Mouse (Mus musculus): Measurements from ENCODE around the gene Hmgb1. TPM values are rescaled to one million over a fixed set of nuclear protein-coding genes. Genes with fewer than 3 reads are reported as not detected.

The Hmgb1 gene
- total RNA-seq, 2 experiments from 2014 or later, result 665 to 803 TPM

GRCm38 (mm10) chr5:149031199-149031750, 153.0 kb downstream of the Hmgb1 start:
- peak; percentile 93 for ATAC-seq (ENCODE audit: poor library complexity, severe bottlenecking)

DNA sequence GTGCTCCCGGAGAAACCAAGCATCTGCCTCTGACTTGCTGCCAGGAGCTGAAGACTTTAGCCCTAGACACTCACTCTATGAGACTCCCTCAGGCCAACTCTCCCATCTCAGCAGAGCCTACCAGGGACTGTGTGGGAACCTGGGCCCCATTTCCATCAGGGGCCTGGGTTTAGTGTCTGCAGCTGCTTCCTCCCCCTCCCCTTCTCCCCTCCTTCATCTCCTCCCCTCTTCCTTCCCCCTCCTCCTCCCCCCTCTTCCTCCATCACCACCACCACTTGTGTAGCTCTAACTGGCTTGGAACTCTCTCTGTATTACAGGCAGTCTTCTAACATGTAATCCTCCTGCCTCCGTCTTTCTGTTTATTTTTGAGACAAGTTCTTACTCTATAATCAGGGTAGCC, 154.2 kb downstream of the Hmgb1 start:
- no peak for ATAC-seq (ENCODE audit: poor library complexity, severe bottlenecking)

GRCm38 (mm10) chr5:149028394-149028793, 155.9 kb downstream of the Hmgb1 start:
- no peak for ATAC-seq (ENCODE audit: poor library complexity, severe bottlenecking)

GRCm38 (mm10) chr5:149027389-149027788, 156.9 kb downstream of the Hmgb1 start:
- ATAC-seq (ENCODE audit: poor library complexity, severe bottlenecking), result no peak

- ATAC-seq (ENCODE audit: poor library complexity, severe bottlenecking), result peak; percentile 79
These were observed 163.2 kb downstream of the Hmgb1 start for GRCm38 (mm10) chr5:149021120-149021519.

DNA sequence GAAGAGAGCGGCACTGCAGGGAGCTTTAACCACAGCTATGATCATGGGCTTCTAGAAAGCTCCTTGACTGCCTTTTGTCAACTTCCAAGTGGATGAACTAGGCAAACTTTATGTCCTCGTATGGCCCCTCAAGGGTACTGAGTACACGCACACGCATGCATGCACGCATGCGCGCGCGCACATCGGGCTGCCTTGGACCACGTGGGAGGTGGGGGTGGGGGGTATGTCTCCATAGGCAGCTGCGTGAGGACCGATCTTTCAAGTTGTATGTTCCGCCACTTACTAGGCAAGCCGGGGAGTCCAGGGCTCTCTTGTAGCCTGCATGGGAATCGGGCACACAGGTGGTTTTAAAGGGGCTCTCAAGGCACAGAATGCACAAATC, 163.6 kb downstream of the Hmgb1 start:
- ATAC-seq (ENCODE audit: poor library complexity, severe bottlenecking), result no peak

GRCm38 (mm10) chr5:149020059-149020680, 164.1 kb downstream of the Hmgb1 start:
- ATAC-seq (ENCODE audit: poor library complexity, severe bottlenecking), result no peak

- ATAC-seq (ENCODE audit: poor library complexity, severe bottlenecking), result no peak
These were observed 166.4 kb downstream of the Hmgb1 start for GRCm38 (mm10) chr5:149017666-149018415.

- no peak for ATAC-seq (ENCODE audit: poor library complexity, severe bottlenecking)
These were observed 167.1 kb downstream of the Hmgb1 start for GRCm38 (mm10) chr5:149017181-149017580.

DNA sequence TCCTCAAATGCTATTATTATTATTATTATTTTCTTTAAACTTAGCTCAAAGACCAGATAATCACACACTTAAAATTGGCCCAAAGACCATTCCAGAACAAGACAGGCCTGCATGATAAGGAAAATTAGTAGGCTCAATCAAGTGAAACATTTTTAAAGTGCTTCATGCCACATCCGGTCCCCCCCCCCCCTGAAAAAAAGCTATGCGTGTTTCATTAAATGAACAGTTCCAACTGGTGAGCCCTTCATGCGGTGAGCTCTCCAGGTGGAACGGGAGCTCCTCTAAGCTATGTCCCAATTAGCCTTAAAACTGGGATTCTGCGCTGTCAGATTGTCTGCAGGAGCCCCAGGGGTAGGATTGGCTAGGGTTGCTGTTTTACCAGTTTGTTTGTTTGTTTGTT, 168.0 kb downstream of the Hmgb1 start:
- no peak for ATAC-seq (ENCODE audit: poor library complexity, severe bottlenecking)

- peak; percentile 73 for ATAC-seq (ENCODE audit: poor library complexity, severe bottlenecking)
These were observed 168.7 kb downstream of the Hmgb1 start for GRCm38 (mm10) chr5:149015335-149016201.

GRCm38 (mm10) chr5:149014600-149015268, 169.6 kb downstream of the Hmgb1 start:
- no peak for ATAC-seq (ENCODE audit: poor library complexity, severe bottlenecking)

DNA sequence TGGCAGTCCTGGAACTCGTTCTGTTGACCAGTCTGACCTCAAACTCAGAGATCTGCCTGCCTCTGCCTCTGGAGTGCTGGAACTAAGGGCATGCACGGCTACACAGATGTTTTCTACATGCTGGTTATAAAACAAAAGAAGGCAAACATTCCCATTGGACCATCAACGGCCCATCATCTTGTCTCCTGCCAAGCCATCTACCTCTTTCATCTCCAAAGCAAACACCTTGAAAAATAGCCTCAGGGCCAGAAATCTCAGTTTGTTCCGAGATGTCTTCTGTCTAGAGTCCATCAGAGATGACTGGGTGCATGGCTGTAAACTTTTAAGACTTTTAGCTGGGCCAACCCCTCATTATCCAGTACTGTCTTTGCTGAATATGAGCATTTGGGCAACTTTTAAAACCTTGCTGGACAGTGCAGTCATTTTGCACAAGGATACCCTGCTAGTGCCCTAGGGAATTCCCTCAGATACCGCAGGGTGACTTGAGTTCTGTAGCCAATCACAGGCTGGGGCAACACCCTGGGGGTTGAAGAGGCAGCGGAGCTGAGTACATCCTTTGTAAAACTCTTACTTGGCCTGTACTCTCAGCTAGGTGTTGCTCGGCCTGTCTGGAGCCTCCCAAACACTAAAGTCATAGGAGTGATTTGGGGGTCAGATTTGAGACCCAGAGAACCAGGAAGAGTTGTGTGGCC, 170.3 kb downstream of the Hmgb1 start:
- ATAC-seq (ENCODE audit: poor library complexity, severe bottlenecking), result no peak

DNA sequence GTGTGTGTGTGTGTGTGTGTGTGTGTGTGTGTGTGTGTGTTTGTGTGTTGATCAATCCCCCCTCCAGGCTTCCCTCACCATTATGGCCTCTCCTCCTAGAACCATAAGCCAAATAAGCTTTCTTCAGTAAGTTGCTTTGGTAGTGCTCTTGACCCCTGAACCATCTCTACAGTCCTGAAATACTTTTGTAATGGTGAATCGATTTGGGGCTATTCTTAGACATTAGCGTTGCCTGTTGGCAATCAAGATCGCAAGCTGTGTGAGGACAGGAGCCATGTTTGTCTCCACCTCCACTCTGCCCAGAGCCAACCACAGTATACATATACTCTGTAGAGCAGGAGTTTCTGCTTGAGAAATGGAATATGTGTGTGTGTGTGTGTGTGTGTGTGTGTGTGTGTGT, 175.2 kb downstream of the Hmgb1 start:
- no peak for ATAC-seq (ENCODE audit: poor library complexity, severe bottlenecking)

- no peak for ATAC-seq (ENCODE audit: poor library complexity, severe bottlenecking)
These were observed 177.0 kb downstream of the Hmgb1 start for GRCm38 (mm10) chr5:149007295-149007646.

DNA sequence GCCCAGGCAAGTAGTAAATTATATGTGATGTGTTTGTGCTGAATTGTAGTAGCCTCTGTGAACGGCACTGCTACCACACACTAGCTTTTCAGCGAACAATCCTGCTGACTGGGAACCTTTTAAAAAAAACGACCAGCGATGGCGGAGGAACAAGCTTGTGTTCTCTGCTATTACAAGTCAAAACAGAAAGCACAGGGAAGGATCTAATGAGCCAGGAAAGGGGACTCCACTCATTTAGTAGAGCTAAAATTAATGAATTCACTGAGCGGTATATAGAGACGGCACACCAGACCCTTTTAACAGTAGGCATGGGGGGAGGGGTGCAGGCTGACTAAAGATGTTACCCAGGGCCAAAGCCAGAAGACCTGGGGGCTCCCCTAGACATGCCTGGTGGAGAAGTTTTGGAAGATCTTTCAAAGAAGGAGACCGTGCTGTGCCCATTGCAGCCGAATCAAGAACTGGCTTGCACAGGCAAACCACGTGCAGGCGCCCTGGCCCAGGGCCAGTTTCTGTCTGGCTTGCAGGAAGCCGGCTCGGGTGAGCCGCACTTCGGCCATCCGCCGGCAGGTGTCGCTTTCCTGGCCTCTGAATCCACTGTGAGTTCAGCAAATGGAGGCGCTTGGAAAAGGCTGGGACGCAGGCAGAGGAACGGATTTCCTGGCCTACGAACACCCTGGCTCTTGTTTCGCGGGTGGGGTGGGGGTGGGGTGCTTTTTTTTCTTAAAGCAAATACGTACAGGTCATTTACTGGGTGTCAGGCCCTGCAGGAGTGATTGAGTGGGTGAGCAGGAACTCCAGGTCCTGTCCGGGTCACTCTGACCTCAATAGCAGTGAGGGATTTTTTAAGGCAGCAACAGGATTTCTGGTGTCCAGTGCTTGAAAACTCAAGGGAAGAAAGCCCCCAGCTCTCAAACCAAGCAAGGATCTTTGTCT, 177.7 kb downstream of the Hmgb1 start:
- peak; percentile 98 for ATAC-seq (ENCODE audit: poor library complexity, severe bottlenecking)

GRCm38 (mm10) chr5:149005701-149006361, 178.5 kb downstream of the Hmgb1 start:
- peak; percentile 15; the same call in 1 of the 2 replicates for ATAC-seq (ENCODE audit: poor library complexity, severe bottlenecking)

DNA sequence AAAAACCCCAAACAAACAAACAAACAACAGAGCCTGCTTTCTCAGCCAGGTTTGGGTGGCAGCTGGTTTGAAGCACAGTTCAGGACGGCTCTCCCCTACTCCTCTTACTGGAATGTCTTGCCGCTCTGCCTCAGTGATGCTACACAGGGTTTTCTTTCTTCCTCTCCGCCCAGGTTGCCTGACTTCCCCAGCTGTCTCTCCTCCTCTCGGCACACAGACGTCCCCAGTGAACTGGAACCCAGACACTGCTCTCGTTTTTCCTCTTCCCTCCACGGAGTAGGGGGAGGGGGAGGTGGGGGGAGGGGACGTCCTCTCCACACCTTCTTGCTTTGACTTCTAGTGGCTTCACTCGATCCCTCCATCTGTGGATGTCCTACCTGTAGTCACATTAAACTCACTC, 179.2 kb downstream of the Hmgb1 start:
- no peak for ATAC-seq (ENCODE audit: poor library complexity, severe bottlenecking)

DNA sequence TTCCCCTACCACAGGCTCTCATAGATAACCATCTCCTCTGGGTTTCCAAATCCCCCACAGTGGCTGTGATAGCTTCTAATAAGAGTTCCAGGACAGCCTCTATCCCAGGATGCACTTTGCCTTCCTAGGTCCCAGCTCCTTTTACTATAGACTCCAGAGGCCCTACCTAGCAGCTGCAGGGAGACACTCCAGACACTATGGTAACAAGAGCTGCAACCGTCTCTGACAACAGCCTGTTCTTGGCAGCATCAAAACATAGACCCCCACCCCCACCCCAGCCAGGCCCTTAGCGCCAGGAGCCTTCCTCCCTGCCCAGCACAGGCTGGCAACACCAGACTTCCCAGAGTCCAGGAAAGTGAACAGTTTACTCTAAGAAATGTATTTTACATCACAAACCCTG, 181.2 kb downstream of the Hmgb1 start:
- no peak for ATAC-seq (ENCODE audit: poor library complexity, severe bottlenecking)
